Mouse (Mus musculus) regulatory T cell (primary cell): ENCODE data around the gene Ccdc171.
"Not testable (repeated sequence)": the region's sequence is repeated elsewhere in the genome, so short reads cannot be mapped to it uniquely, and the experiment has no call there.

Experiments used
- in situ Hi-C: fragments of 300-600 bp; cut with MboI, MseI; formaldehyde crosslinking; loops from one replicate; pipeline ENCODE4 v1.15.1; 2025; ENCODE audit warnings: high pct_unique_total_duplicates

Gene Ccdc171

GRCm38 (mm10) chr4:83524843-83525689 is at the start of gene Ccdc171:
TSS of gene Ccdc171 (plus strand) at chr4:83525545.
- in situ Hi-C loops = no loop called here

- in situ Hi-C loops = no loop called here
Measured at GRCm38 (mm10) chr4:83485250-83485649, 40.1 kb upstream of the Ccdc171 start.

GRCm38 (mm10) chr4:83485735-83486116 is 39.6 kb upstream of the Ccdc171 start:
- in situ Hi-C loops = no loop called here

GRCm38 (mm10) chr4:83486117-83486901 is 39.0 kb upstream of the Ccdc171 start, which contains the start of gene Psip1:
TSS of gene Psip1 (minus strand) at chr4:83486459.
- in situ Hi-C loops = no loop called here

GRCm38 (mm10) chr4:83489121-83489520 is 36.2 kb upstream of the Ccdc171 start:
- in situ Hi-C loops = no loop called here

GRCm38 (mm10) chr4:83493112-83493511 is 32.2 kb upstream of the Ccdc171 start:
- in situ Hi-C loops = loop anchor here (5.0 kb wide), 1 partner anchor 74 kb away; no protein-coding TSS in a partner anchor

GRCm38 (mm10) chr4:83497013-83497412 is 28.3 kb upstream of the Ccdc171 start:
- in situ Hi-C loops = not testable (repeated sequence)

- in situ Hi-C loops = no loop called here
Measured at GRCm38 (mm10) chr4:83500154-83501036, 24.9 kb upstream of the Ccdc171 start.

- in situ Hi-C loops = no loop called here
Measured at GRCm38 (mm10) chr4:83501037-83501430, 24.3 kb upstream of the Ccdc171 start.

GRCm38 (mm10) chr4:83509600-83509999 is 15.7 kb upstream of the Ccdc171 start:
- in situ Hi-C loops = no loop called here

GRCm38 (mm10) chr4:83511083-83511482 is 14.3 kb upstream of the Ccdc171 start:
- in situ Hi-C loops = no loop called here

- in situ Hi-C loops = no loop called here
Measured at GRCm38 (mm10) chr4:83512217-83512616, 13.1 kb upstream of the Ccdc171 start.

GRCm38 (mm10) chr4:83512644-83513043 is 12.7 kb upstream of the Ccdc171 start:
- in situ Hi-C loops = no loop called here

GRCm38 (mm10) chr4:83514183-83514582 is 11.2 kb upstream of the Ccdc171 start:
- in situ Hi-C loops = no loop called here

- in situ Hi-C loops = loop anchor here (5.0 kb wide), 1 partner anchor 33 kb away; no protein-coding TSS in a partner anchor
Measured at GRCm38 (mm10) chr4:83514976-83515669, 10.2 kb upstream of the Ccdc171 start.

GRCm38 (mm10) chr4:83516144-83516543 is 9.2 kb upstream of the Ccdc171 start:
- in situ Hi-C loops = loop anchor here (5.0 kb wide), 1 partner anchor 34 kb away; no protein-coding TSS in a partner anchor

- in situ Hi-C loops = loop anchor here (5.0 kb wide), 1 partner anchor 37 kb away; no protein-coding TSS in a partner anchor
Measured at GRCm38 (mm10) chr4:83519148-83519547, 6.2 kb upstream of the Ccdc171 start.

GRCm38 (mm10) chr4:83519807-83520206 is 5.5 kb upstream of the Ccdc171 start:
- in situ Hi-C loops = loop anchor here (5.0 kb wide), 1 partner anchor 38 kb away; no protein-coding TSS in a partner anchor

GRCm38 (mm10) chr4:83520308-83520707 is 5.0 kb upstream of the Ccdc171 start:
- in situ Hi-C loops = no loop called here

- in situ Hi-C loops = no loop called here
Measured at GRCm38 (mm10) chr4:83522066-83522465, 3.3 kb upstream of the Ccdc171 start.

GRCm38 (mm10) chr4:83524456-83524842 is 896 bp upstream of the Ccdc171 start:
- in situ Hi-C loops = no loop called here
